Mouse (Mus musculus) ovary, postnatal 36 days (tissue): ENCODE data around the gene Vmn2r88.
"Not testable (repeated sequence)": the region's sequence is repeated elsewhere in the genome, so short reads cannot be mapped to it uniquely, and the experiment has no call there.

Experiments
- DNase-seq: peaks from one replicate; pipeline ENCODE4 v3.0.0; 2022; ENCODE audit warnings: low spot score, mixed read lengths

Gene Vmn2r88

GRCm38 (mm10) chr14:51410520-51410919, at the start of gene Vmn2r88:
TSS of gene Vmn2r88 (plus strand) at chr14:51410820.
- no peak for DNase-seq

GRCm38 (mm10) chr14:51361456-51361855, 49.2 kb upstream of the Vmn2r88 start, which contains the start of gene Gm7247:
TSS of gene Gm7247 (plus strand) at chr14:51361756.
- no peak for DNase-seq

- DNase-seq = no peak
These were observed 27.8 kb upstream of the Vmn2r88 start for GRCm38 (mm10) chr14:51382805-51383204.

GRCm38 (mm10) chr14:51384351-51384750, 26.3 kb upstream of the Vmn2r88 start:
- no peak for DNase-seq

GRCm38 (mm10) chr14:51385741-51386140, 24.9 kb upstream of the Vmn2r88 start:
- no peak for DNase-seq

- DNase-seq = no peak
These were observed 22.9 kb upstream of the Vmn2r88 start for GRCm38 (mm10) chr14:51387768-51388167.

- DNase-seq = no peak
These were observed 22.4 kb upstream of the Vmn2r88 start for GRCm38 (mm10) chr14:51388222-51388621.

GRCm38 (mm10) chr14:51423885-51424284, 13.3 kb downstream of the Vmn2r88 start:
- no peak for DNase-seq

GRCm38 (mm10) chr14:51430138-51430537, 19.5 kb downstream of the Vmn2r88 start:
- DNase-seq = not testable (repeated sequence)

- no peak for DNase-seq
These were observed 23.9 kb downstream of the Vmn2r88 start for GRCm38 (mm10) chr14:51434546-51434945.

- DNase-seq = no peak
These were observed 24.4 kb downstream of the Vmn2r88 start for GRCm38 (mm10) chr14:51435020-51435419.

- no peak for DNase-seq
These were observed 28.3 kb downstream of the Vmn2r88 start for GRCm38 (mm10) chr14:51438955-51439354.

GRCm38 (mm10) chr14:51451557-51451956, 40.9 kb downstream of the Vmn2r88 start, which contains the start of gene Vmn2r89:
TSS of gene Vmn2r89 (plus strand) at chr14:51451857.
- not testable (repeated sequence) for DNase-seq
